Mouse (Mus musculus) MEL (cell line): ENCODE measurements around the gene Tshb. TPM values are rescaled to one million over a fixed set of nuclear protein-coding genes. Genes with fewer than 3 reads are reported as not detected.

ENCODE experiments used
- DNase-seq: peaks from one replicate; pipeline ENCODE4 v3.0.0; 2011; ENCODE audit warnings: low read depth, low spot score
- H3K27ac ChIP-seq: 2 replicates; pipeline ENCODE4 v1.5.1; 2012; ENCODE audit warnings: low read depth, mild to moderate bottlenecking, control low read depth, low read length, moderate library complexity; ENCODE audit not compliant: control insufficient read depth
- H3K27me3 ChIP-seq, 2 experiments: fragments of 150-350 bp in 1 of 2; sonication (generic) in 1 of 2; 2 replicates each; pipeline ENCODE4 v1.6.1; 2012; ENCODE audit warnings: low read length in 2 of 2, mild to moderate bottlenecking in 2 of 2, improper control_type of control experiment in 1 of 2, moderate library complexity in 1 of 2; ENCODE audit not compliant: insufficient read depth in 2 of 2, control insufficient read depth in 1 of 2
- H3K36me3 ChIP-seq, 2 experiments: 2 replicates each; pipeline ENCODE4 v1.6.1; 2012 to 2014; ENCODE audit warnings: low read length in 2 of 2, improper control_type of control experiment in 1 of 2, inconsistent platforms in 1 of 2, mild to moderate bottlenecking in 1 of 2; ENCODE audit not compliant: insufficient read depth in 2 of 2, control insufficient read depth in 1 of 2
- H3K4me1 ChIP-seq, 2 experiments: fragments of 150-350 bp in 1 of 2; sonication (generic) in 1 of 2; 2 replicates each; pipeline ENCODE4 v1.6.1; 2012; ENCODE audit warnings: low read length in 2 of 2, improper control_type of control experiment in 1 of 2, mild to moderate bottlenecking in 1 of 2; ENCODE audit not compliant: insufficient read depth in 2 of 2, control insufficient read depth in 1 of 2
- H3K4me3 ChIP-seq, 2 experiments: fragments of 150-350 bp in 1 of 2; sonication (generic) in 1 of 2; 2 replicates each; pipeline ENCODE4 v1.5.1; 2012; ENCODE audit warnings: low read depth in 2 of 2, low read length in 2 of 2, mild to moderate bottlenecking in 2 of 2, moderate library complexity in 2 of 2, control low read depth in 1 of 2, improper control_type of control experiment in 1 of 2; ENCODE audit not compliant: control insufficient read depth in 1 of 2, insufficient read depth in 1 of 2
- H3K79me2 ChIP-seq: 2 replicates; pipeline ENCODE4 v1.6.1; 2012; ENCODE audit warnings: mild to moderate bottlenecking, low read length, moderate library complexity; ENCODE audit not compliant: control insufficient read depth, poor library complexity, insufficient read depth
- H3K9ac ChIP-seq: 2 replicates; pipeline ENCODE4 v1.6.1; 2012; ENCODE audit warnings: low read depth, mild to moderate bottlenecking, control low read depth, low read length, moderate library complexity; ENCODE audit not compliant: control insufficient read depth, poor library complexity, severe bottlenecking
- H3K9me3 ChIP-seq: fragments of 150-350 bp; sonication (generic); replicated peaks from 2 replicates; pipeline ENCODE4 v1.6.1; 2012; ENCODE audit warnings: mild to moderate bottlenecking, low read length, improper control_type of control experiment, moderate library complexity; ENCODE audit not compliant: insufficient read depth
- CHD1 ChIP-seq: IDR thresholded peaks from 2 replicates; pipeline ENCODE4 v1.6.1; 2012; ENCODE audit warnings: low read depth, mild to moderate bottlenecking, inconsistent platforms, low read length, improper control_type of control experiment
- ELF1 ChIP-seq: IDR thresholded peaks from 2 replicates; pipeline ENCODE4 v1.6.1; 2014; ENCODE audit warnings: low read depth, mild to moderate bottlenecking, inconsistent platforms, low read length, improper control_type of control experiment, moderate library complexity
- EP300 ChIP-seq, 2 experiments: IDR thresholded peaks; 2 replicates each; pipeline ENCODE4 v1.6.1; 2011; ENCODE audit warnings: improper control_type of control experiment in 2 of 2, low read length in 2 of 2, low read depth in 1 of 2, mild to moderate bottlenecking in 1 of 2
- JUND ChIP-seq: IDR thresholded peaks from 2 replicates; pipeline ENCODE4 v1.6.1; 2011; ENCODE audit warnings: low read depth, mild to moderate bottlenecking, improper control_type of control experiment, low read length
- MAZ ChIP-seq: IDR thresholded peaks from 2 replicates; pipeline ENCODE4 v1.6.1; 2012; ENCODE audit warnings: low read depth, mild to moderate bottlenecking, inconsistent platforms, low read length, improper control_type of control experiment
- MYB ChIP-seq: IDR thresholded peaks from 2 replicates; pipeline ENCODE4 v1.6.1; 2011; ENCODE audit warnings: mild to moderate bottlenecking, low read depth, low read length, improper control_type of control experiment
- NRF1 ChIP-seq: IDR thresholded peaks from 2 replicates; pipeline ENCODE4 v1.6.1; 2014; ENCODE audit warnings: low read depth, mild to moderate bottlenecking, inconsistent platforms, low read length, improper control_type of control experiment, moderate library complexity; ENCODE audit not compliant: poor library complexity, insufficient read depth, severe bottlenecking
- POLR2AphosphoS2 ChIP-seq: IDR thresholded peaks from 2 replicates; pipeline ENCODE4 v1.6.1; 2011; ENCODE audit warnings: low read length, improper control_type of control experiment
- POLR2AphosphoS5 ChIP-seq: IDR thresholded peaks from 2 replicates; pipeline ENCODE4 v1.6.1; 2012; ENCODE audit warnings: low read depth, borderline replicate concordance, mild to moderate bottlenecking, inconsistent platforms, low read length, moderate library complexity, mixed read lengths
- RCOR1 ChIP-seq: IDR thresholded peaks from 2 replicates; pipeline ENCODE4 v1.6.1; 2012; ENCODE audit warnings: low read depth, mild to moderate bottlenecking, inconsistent platforms, low read length, improper control_type of control experiment
- SIN3A ChIP-seq: IDR thresholded peaks from 2 replicates; pipeline ENCODE4 v1.6.1; 2012; ENCODE audit warnings: low read length, improper control_type of control experiment, inconsistent platforms
- SMC3 ChIP-seq: IDR thresholded peaks from 2 replicates; pipeline ENCODE4 v1.6.1; 2011; ENCODE audit warnings: low read depth, low read length, improper control_type of control experiment
- TAL1 ChIP-seq: IDR thresholded peaks from 2 replicates; pipeline ENCODE4 v1.6.1; 2012; ENCODE audit warnings: mild to moderate bottlenecking, inconsistent platforms, low read length, moderate library complexity, mixed read lengths
- UBTF ChIP-seq: IDR thresholded peaks from 2 replicates; pipeline ENCODE4 v1.6.1; 2012; ENCODE audit warnings: low read depth, mild to moderate bottlenecking, inconsistent platforms, low read length, improper control_type of control experiment, moderate library complexity, borderline replicate concordance; ENCODE audit not compliant: insufficient read depth
- polyA plus RNA-seq, 2 experiments: library from polyadenylated mRNA; stranded (reverse) in 1 of 2; unstranded in 1 of 2; fragments of >175 nt in 1 of 2; fragments of >200 nt in 1 of 2; gene quantifications; 2 replicates each; pipeline versions ENCODE4 v1.2.1 to v1.2.4; 2012; ENCODE audit warnings: low replicate concordance in 2 of 2, low read depth in 1 of 2; ENCODE audit not compliant: insufficient read length in 2 of 2, insufficient read depth in 1 of 2, missing spikeins in 1 of 2
- total RNA-seq: library from RNA; depleted of rRNA; stranded (reverse); fragments of 300-350 nt; gene quantifications from 2 replicates; pipeline ENCODE4 v1.2.3, GENCODE M21; 2012

Gene Tshb
- total and polyA plus RNA-seq, 3 experiments = not detected

DNA sequence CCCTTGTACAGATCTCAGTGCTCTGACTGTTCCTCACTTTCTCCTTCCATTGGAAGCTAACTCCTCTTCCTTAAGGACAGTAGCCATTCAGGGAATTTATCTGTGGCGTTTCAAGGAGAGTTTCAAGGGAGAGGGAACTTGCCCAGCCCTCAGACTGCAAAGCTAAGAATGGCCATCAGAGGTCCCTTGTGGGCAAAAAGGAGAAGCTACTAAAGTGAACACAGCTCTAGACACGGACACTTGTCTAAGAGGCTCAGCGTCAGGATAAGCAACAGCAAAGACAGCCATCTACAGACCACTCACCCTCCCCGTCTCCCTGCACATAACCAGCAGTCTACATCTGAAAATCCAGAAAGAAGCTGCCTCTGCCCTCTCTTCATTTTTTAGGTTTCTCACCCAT, 4.9 kb upstream of the Tshb start:
- H3K9me3 ChIP-seq = no peaks in the 10 kb centered on the region
- DNase-seq = peak; percentile 3
- no peaks in the 10 kb centered on the region for H3K79me2 ChIP-seq
- TF ChIP-seq POLR2AphosphoS5 (no peak), CHD1 (no peak), RCOR1 (no peak), NRF1 (no peak), MYB (no peak), JUND (no peak), TAL1 (no peak), SMC3 (no peak), SIN3A (no peak)
- no peak overlapping the region for H3K9ac ChIP-seq
- H3K4me3 ChIP-seq = no peak overlapping the region
- H3K27ac ChIP-seq = no peak overlapping the region
- no peaks in the 10 kb centered on the region for H3K4me1 ChIP-seq
- no peaks in the 10 kb centered on the region for H3K36me3 ChIP-seq
- H3K27me3 ChIP-seq = no peaks in the 10 kb centered on the region; a peak in 1 of 4 replicates

DNA sequence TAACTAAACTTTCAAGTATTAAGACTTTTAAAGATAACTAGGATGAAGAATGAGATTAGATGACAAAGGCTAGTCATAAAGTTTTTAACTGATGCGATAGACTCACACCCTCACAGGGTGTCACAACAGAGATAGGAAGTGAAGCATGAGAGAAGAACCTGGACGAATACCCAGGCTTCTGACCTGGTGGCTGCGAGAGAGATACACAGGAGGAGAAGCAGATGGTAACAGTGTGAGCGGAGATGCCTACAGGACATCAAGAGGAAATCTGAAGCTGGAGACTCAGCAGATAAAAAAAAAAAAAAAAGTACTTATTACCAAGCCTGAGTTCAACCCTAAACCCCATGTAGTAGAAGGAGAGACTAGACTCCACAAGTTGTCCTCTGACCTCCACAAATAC, 9.5 kb downstream of the Tshb start:
- no peak overlapping the region for H3K9ac ChIP-seq
- TF ChIP-seq EP300 (IDR thresholded peaks at IDR 0.05; ENCODE audit: low read depth in 1 of 2, low read length in 2 of 2) (no peak), MYB (no peak)
- no peaks in the 10 kb centered on the region for H3K4me1 ChIP-seq
- H3K27me3 ChIP-seq = no peaks in the 10 kb centered on the region
- H3K27ac ChIP-seq = no peak overlapping the region
- no peak for DNase-seq
- H3K79me2 ChIP-seq = no peaks in the 10 kb centered on the region
- no peaks in the 10 kb centered on the region for H3K9me3 ChIP-seq
- no peaks in the 10 kb centered on the region for H3K36me3 ChIP-seq
- no peak overlapping the region for H3K4me3 ChIP-seq

DNA sequence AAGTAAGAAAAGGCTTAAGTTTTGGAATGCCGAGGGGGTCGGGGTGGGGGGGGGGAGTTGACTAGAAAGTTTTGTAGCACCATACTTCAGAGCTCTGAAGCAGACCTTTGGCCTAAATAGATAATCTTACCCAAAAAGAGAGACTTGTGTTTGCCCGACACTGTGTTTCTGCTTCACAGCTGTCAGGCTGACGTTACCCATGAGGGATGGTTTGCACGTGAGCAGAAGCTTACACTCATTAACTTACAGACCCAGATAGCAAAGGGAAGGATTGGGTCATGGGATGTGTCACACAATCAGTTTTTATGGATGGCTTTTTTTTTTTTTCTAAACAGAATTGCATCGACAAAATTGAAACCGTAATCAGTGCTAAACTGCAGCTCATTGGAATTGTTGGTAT, 17.7 kb downstream of the Tshb start:
- H3K4me1 ChIP-seq = no peaks in the 10 kb centered on the region
- H3K27me3 ChIP-seq = no peaks in the 10 kb centered on the region; a peak in 1 of 4 replicates
- no peak overlapping the region for H3K27ac ChIP-seq
- no peak for DNase-seq
- no peak overlapping the region for H3K9ac ChIP-seq
- no peaks in the 10 kb centered on the region for H3K9me3 ChIP-seq
- no peak overlapping the region for H3K4me3 ChIP-seq
- no peaks in the 10 kb centered on the region for H3K36me3 ChIP-seq
- no peak for TF ChIP-seq MAZ
- no peak for TF ChIP-seq ELF1
- TF ChIP-seq POLR2AphosphoS2 = no peak
- TF ChIP-seq UBTF = no peak
- TF ChIP-seq MYB = no peak
- H3K79me2 ChIP-seq = no peaks in the 10 kb centered on the region
